Mouse (Mus musculus): ENCODE data around the gene Smim27. TPM values are rescaled to one million over a fixed set of nuclear protein-coding genes. Genes with fewer than 3 reads are reported as not detected.
A peak's percentile ranks its signal among the peaks of the same experiment; 100 is the strongest.
"Not testable (repeated sequence)": the region's sequence is repeated elsewhere in the genome, so short reads cannot be mapped to it uniquely, and the experiment has no call there.

Smim27 gene
- total RNA-seq, 2 experiments from 2014 or later: 45.8 to 47.7 TPM

- DNase-seq (ENCODE audit: low spot score): no peak
Measured at GRCm38 (mm10) chr4:40254385-40255103, 14.8 kb upstream of the Smim27 start.

GRCm38 (mm10) chr4:40264321-40264720, 5.1 kb upstream of the Smim27 start:
- no peak for DNase-seq (ENCODE audit: low spot score)

GRCm38 (mm10) chr4:40267681-40268080, 1.7 kb upstream of the Smim27 start:
- DNase-seq (ENCODE audit: low spot score): no peak

GRCm38 (mm10) chr4:40268204-40268813, 1.1 kb upstream of the Smim27 start:
- peak; percentile 88 for DNase-seq (ENCODE audit: low spot score)

- peak; percentile 4 for DNase-seq (ENCODE audit: low spot score)
Measured at GRCm38 (mm10) chr4:40268835-40269234, 544 bp upstream of the Smim27 start.

GRCm38 (mm10) chr4:40278880-40279275, 9.5 kb downstream of the Smim27 start:
- DNase-seq (ENCODE audit: low spot score): no peak

GRCm38 (mm10) chr4:40279276-40279900, 10.0 kb downstream of the Smim27 start, which contains the start of gene Ndufb6:
Gene Ndufb6 (minus strand): TSS chr4:40279421.
- peak; percentile 93 for DNase-seq (ENCODE audit: low spot score)

GRCm38 (mm10) chr4:40285582-40285981, 16.2 kb downstream of the Smim27 start:
- peak; percentile 67 for DNase-seq (ENCODE audit: low spot score)

GRCm38 (mm10) chr4:40287415-40287814, 18.0 kb downstream of the Smim27 start:
- DNase-seq (ENCODE audit: low spot score): no peak

- no peak for DNase-seq (ENCODE audit: low spot score)
Measured at GRCm38 (mm10) chr4:40289046-40289445, 19.7 kb downstream of the Smim27 start.

GRCm38 (mm10) chr4:40291511-40291910, 22.1 kb downstream of the Smim27 start:
- not testable (repeated sequence) for DNase-seq (ENCODE audit: low spot score)

- DNase-seq (ENCODE audit: low spot score): no peak
Measured at GRCm38 (mm10) chr4:40299169-40299568, 29.8 kb downstream of the Smim27 start.

GRCm38 (mm10) chr4:40301076-40301789, 31.9 kb downstream of the Smim27 start:
- peak; percentile 66 for DNase-seq (ENCODE audit: low spot score)

- no peak for DNase-seq (ENCODE audit: low spot score)
Measured at GRCm38 (mm10) chr4:40302445-40303125, 33.2 kb downstream of the Smim27 start.

- no peak for DNase-seq (ENCODE audit: low spot score)
Measured at GRCm38 (mm10) chr4:40309682-40310081, 40.3 kb downstream of the Smim27 start.

- no peak for DNase-seq (ENCODE audit: low spot score)
Measured at GRCm38 (mm10) chr4:40310796-40311383, 41.5 kb downstream of the Smim27 start.

GRCm38 (mm10) chr4:40312213-40312612, 42.8 kb downstream of the Smim27 start:
- no peak for DNase-seq (ENCODE audit: low spot score)

- DNase-seq (ENCODE audit: low spot score): no peak
Measured at GRCm38 (mm10) chr4:40313026-40313425, 43.6 kb downstream of the Smim27 start.

- no peak for DNase-seq (ENCODE audit: low spot score)
Measured at GRCm38 (mm10) chr4:40317404-40317803, 48.0 kb downstream of the Smim27 start.
